Mouse (Mus musculus): ENCODE results near the gene Dst.

Dst gene

DNA sequence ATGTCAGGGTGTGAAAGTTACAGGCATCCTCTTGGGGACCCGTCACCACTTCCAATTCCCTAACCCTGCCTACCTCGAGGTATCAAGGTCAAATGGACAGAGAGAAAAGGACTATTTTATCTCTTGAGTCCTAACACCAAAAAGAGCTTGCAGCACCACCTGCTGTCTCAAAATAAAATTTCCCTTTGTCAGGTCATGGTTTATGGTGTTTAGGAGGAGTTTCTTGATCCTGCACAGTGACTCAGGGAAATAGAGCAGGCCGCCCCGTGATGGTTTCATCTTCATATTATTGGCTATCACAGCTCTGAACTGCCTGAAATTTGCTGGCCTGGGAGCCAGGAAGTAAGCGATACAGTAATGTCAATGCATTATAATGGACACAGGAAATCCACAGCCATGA lies 56.6 kb downstream of the Dst start:
- in situ Hi-C loops (cut with MboI; ENCODE audit: low pct_unique_long_range_greater_than_20kb in 1 of 2, low sequenced_read_pairs in 2 of 2, unreplicated experiment in 1 of 2): loop anchor here in 1 of 2 experiments (5.0 kb wide), 1 partner anchor 72 kb away; no protein-coding TSS in a partner anchor

DNA sequence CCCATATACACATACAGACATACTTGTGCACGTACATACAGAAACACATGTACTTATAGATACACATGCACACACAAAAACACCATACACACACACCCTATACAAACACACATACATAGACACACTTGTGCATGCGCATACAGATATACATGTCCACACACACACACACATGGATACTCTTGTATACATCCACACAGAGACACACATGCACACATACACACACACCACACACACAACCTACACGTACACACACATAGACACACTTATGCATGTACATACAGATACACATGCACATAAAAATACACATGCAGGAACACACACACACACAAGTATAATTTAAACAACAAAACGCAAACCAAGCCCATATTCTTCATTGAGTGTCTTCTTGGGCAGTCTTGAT lies 57.8 kb downstream of the Dst start:
- in situ Hi-C loops (cut with MboI; ENCODE audit: low pct_unique_long_range_greater_than_20kb in 1 of 2, low sequenced_read_pairs in 2 of 2, unreplicated experiment in 1 of 2): no loop called here

DNA sequence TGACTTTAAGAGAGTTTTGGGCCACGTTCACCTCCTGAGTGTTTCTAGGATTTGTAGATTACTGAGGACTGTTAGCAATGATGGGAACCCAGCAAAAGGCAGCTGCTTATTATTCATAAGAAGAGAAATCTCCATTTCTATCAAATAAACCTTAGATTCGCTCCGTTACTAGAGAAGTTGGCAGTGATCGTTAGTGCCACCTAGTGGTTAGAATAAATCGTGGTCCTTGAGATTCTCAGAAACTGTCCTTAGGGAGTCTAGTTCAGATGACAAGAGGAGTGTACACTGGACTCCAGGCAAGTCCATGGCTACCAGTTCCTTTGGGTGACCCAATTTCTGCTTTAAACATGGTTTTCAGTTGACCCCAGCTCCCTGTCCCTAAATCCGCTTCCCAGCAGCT lies 58.3 kb downstream of the Dst start:
- in situ Hi-C loops (cut with MboI; ENCODE audit: low pct_unique_long_range_greater_than_20kb in 1 of 2, low sequenced_read_pairs in 2 of 2, unreplicated experiment in 1 of 2): no loop called here

DNA sequence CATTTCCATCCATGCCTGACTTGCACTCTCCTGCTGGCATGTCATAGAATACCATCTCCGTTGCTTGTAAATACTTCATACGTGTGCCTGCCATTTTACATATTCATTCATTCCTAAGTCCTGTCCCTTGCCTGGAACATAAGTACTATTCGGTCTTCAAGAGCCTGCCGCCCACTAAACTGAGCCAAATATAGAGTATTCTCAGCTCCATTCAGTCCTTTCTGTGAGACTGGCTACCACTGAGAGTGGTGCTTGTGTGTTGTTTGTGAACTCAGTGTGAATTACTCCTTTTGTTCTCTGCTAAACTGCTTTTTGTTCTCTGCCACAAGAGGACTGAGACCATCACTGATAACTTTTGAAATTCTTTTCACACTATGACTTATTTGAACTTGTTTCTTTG lies 59.2 kb downstream of the Dst start:
- in situ Hi-C loops (cut with MboI; ENCODE audit: low pct_unique_long_range_greater_than_20kb in 1 of 2, low sequenced_read_pairs in 2 of 2, unreplicated experiment in 1 of 2): no loop called here

DNA sequence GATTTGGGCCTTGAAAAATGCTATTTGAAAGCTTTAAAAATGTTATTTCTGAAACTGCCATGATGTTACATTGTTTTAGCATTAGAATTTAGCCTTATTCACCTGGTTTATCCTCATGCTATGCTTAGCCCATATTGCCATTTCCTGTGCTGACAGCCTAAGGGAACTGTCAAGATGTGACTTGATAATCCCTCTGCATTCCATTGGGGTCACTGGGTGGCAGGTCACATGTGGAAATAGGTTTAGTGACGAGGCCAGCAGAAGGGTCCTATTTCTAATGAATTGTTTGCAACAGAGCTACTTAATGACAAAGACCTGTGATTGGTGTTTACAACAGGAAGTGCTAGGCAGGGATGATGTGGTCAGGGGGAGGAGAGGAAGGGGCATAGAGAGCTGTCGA lies 61.9 kb downstream of the Dst start:
- in situ Hi-C loops (cut with MboI; ENCODE audit: low pct_unique_long_range_greater_than_20kb in 1 of 2, low sequenced_read_pairs in 2 of 2, unreplicated experiment in 1 of 2): no loop called here

DNA sequence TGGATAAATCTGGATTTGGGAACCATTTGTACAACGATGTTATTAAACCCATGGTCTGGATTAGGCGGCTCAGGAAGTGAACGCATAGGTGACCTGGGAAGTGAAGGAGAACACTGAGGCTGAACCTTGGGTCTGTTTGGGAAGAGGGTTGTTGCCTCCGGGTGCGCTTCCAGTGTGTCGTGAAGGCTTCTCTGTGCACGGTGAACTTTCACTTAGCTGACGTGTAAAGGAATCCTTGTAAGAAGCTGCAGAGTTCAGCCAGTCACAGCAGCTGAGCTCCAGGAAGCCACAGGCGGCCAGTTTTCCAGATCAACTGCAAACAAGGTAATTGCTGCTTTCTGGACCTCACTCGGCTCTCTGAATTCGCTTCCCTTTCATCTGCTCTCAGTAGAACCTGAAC lies 66.4 kb downstream of the Dst start:
- in situ Hi-C loops (cut with MboI; ENCODE audit: low pct_unique_long_range_greater_than_20kb in 1 of 2, low sequenced_read_pairs in 2 of 2, unreplicated experiment in 1 of 2): no loop called here

DNA sequence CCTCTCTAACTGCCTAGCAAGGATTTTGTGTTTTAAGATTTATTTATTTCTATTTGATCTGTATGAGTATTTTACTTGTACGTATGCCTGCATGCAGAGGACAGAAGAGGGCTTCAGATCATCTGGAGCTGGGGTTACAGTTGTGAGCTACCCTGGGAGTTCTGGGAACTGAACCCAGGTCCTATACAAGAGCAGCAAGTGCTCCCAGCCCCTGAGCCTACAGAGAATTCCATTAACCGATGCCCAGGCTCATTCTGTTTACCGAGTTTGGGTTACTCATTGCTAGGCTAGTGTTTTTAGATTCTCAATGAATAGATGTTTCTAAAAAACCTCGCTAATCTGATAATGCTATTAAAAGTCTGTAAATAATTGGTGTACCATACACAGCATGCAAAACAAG lies 67.3 kb downstream of the Dst start:
- in situ Hi-C loops (cut with MboI; ENCODE audit: low pct_unique_long_range_greater_than_20kb in 1 of 2, low sequenced_read_pairs in 2 of 2, unreplicated experiment in 1 of 2): no loop called here

DNA sequence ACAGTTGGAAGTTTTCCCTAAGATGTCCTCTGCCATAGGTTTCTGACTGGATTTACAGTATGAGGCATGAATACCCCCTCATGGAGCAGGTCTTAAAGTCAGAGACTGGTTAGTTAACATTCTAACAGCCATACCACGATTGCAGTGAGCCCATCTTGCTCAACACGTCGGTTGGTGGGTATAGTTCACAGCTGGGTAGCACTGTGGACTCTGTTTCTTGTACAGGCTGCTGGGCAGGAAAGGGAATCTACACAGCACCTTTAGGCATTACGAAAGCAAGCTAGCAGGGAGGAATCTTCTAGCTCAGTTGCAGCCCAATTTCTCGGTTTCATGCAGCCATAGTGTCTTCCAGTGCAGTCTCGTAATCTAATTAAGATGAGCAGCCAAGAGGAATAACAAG lies 69.8 kb downstream of the Dst start:
- in situ Hi-C loops (cut with MboI; ENCODE audit: low pct_unique_long_range_greater_than_20kb in 1 of 2, low sequenced_read_pairs in 2 of 2, unreplicated experiment in 1 of 2): no loop called here

DNA sequence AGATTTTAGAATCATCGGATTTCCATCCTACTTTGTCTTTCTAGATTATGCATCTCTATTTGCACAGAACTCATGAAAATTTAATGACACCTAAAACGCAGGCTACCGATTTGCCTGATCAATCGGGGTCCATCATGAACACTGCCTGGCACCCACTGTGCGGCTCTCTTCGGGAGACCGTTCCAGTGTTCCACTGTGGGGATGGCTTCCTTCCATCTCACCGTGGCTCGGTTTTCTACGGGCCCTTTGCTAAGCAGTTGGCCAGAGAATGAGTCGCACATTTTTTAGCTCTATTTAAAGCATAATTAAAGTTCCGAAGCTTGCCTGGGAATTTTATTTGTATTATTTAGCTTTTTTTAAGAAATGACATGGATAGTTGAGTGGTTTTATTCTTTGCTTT lies 72.4 kb downstream of the Dst start:
- in situ Hi-C loops (cut with MboI; ENCODE audit: low pct_unique_long_range_greater_than_20kb in 1 of 2, low sequenced_read_pairs in 2 of 2, unreplicated experiment in 1 of 2): no loop called here

DNA sequence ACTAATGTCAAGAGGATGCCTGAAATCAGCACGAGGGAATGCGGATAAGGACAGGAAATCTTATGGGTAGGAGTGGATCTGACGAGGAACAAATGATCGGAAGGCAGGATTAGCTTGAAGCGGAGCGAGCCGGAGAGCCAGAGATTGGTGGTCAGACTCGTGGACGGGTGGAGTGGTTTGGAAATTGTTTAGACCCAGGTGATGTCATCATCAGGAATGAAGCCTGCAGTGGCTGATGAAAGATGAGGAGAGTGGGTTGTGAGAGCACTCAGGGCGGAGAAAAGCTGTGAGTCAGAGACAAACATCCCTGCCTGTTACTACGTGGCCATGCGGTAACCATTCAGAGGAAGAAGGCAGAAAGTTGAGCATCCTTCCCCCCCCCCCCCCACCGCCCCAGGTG lies 81.6 kb downstream of the Dst start:
- in situ Hi-C loops (cut with MboI; ENCODE audit: low pct_unique_long_range_greater_than_20kb in 1 of 2, low sequenced_read_pairs in 2 of 2, unreplicated experiment in 1 of 2): no loop called here

DNA sequence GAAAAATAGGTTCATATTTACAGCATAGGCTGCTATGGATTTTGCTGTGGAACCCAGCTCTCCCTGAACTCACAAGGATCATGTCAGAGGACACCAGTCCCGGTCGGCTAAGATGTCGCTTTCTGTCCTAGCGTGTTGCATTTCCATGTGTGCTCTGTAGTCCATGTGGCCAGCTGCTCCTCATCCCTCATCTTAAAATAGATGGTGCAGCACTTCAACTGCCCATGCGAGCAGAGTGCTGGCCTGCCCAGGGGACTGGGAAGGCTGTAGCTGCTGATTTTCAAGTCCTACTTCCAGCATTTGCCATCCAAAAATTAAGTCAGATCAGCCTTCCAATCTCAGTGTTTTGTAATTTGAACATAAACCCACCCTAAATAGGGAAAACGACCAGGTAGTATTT lies 83.0 kb downstream of the Dst start:
- in situ Hi-C loops (cut with MboI; ENCODE audit: low pct_unique_long_range_greater_than_20kb in 1 of 2, low sequenced_read_pairs in 2 of 2, unreplicated experiment in 1 of 2): no loop called here

DNA sequence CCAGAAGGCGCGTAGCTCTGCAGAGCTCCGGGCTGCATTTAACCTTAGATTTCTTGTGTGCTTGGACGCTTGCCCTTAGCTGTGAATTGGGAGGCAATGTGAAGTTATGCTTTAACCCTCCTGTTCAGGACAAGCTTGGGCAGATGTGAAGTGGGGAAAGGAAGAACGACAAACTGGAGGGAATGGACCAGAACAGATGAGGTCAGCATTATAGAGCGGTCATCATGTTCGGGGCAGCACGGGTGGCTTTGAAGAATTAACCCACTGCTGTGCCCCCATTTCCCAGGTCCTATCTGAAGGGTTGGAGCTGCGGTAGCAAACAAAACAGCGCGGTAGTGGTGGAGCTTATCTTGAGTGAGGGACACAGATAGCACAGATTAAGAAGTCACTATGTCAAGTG lies 84.8 kb downstream of the Dst start:
- in situ Hi-C loops (cut with MboI; ENCODE audit: low pct_unique_long_range_greater_than_20kb in 1 of 2, low sequenced_read_pairs in 2 of 2, unreplicated experiment in 1 of 2): no loop called here

DNA sequence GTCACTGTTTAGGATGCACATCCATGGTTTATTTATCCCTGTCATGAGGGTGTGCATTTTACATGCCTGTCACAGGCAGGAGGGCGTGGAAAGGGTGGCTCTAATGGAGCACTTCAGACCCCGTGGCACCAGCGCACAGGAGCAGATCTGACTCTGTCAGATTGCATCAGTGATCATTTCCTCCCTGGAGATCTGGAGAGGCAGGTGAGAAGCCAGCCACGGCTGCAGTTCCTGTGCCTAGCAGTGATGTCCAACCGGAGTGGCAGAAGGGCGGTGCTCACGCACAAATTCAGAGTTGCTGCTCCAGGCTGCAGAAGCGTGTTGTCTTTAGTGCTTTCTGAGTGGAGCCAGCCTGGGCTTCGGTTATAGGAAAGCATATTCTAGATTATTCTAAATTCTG lies 86.2 kb downstream of the Dst start:
- in situ Hi-C loops (cut with MboI; ENCODE audit: low pct_unique_long_range_greater_than_20kb in 1 of 2, low sequenced_read_pairs in 2 of 2, unreplicated experiment in 1 of 2): no loop called here

DNA sequence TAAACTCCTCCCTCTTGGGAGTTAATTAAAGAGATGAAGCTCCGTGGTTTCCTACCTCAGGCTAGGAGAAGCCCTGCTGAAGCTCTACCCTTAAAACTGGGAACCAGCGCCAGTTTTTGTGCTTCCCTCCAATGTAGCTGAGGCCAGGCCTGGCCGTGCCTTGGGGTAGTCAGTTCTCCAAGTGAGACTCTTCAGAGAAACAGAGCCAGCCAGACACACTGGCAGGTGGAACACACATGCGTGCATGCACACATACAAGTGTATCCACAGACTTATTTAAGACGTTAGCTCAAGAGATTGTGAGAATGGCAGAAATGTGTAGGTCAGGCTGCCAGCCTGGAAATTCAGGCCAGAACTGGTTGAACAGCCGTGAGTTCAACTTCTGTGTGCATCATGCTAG lies 87.4 kb downstream of the Dst start:
- in situ Hi-C loops (cut with MboI; ENCODE audit: low pct_unique_long_range_greater_than_20kb in 1 of 2, low sequenced_read_pairs in 2 of 2, unreplicated experiment in 1 of 2): no loop called here

DNA sequence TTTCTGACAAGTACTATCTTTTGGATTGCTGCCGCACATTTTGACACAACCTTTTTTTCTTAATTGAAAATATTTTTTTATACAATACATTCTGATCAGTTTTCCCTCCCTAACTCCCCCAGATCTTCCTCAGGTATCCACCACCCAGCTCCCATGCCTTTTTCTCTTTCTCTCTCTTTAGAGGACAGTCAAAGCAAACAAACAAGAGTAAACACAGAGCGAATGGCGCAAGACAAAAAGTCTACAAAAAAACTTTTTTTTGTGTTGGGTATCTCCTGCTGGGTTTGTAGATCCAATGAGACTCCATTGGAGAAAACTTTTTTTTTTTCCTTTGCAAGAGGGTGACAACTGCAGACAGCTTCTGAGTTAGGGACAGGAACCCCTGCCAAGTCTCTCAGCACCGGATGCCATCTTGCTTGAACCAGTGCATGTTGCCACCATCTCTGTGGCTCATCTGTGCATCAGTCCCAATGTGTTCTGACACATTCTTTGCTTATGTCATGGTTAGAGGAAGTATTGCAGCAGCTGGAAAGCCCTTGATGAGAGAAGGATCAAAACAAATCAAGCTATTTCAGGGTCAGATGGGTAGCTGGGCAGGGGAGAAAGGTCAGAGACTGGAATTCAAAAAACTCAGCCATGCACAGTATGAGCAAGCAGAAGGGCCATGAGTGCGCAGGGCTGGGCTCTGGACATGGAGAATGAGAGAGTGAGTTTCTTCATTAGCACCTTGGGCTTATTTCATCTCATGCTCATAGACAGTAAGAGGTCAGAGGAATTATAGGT lies 88.3 kb downstream of the Dst start:
- in situ Hi-C loops (cut with MboI; ENCODE audit: low pct_unique_long_range_greater_than_20kb in 1 of 2, low sequenced_read_pairs in 2 of 2, unreplicated experiment in 1 of 2): no loop called here

DNA sequence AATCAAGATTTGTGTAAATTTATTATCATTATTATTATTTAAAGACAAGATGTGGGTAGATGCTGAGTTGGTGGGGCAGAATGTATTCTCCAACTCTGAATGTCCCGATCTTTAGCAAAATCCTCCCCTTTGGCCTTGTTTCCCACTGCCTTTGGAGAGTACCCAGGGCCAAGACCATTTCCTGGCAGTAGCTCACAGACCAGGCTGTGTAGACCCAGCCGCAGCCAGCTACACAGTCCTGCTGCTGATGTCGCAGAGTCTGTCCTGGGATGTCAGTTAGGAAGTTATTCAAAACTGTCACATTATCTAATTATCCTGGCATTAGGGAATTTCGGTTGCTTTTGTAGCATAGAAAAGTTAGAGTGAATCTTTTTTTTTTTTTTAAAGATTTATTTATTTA lies 94.3 kb downstream of the Dst start:
- in situ Hi-C loops (cut with MboI; ENCODE audit: low pct_unique_long_range_greater_than_20kb in 1 of 2, low sequenced_read_pairs in 2 of 2, unreplicated experiment in 1 of 2): loop anchor here (10.0 kb wide), 1 partner anchor 162 kb away; no protein-coding TSS in a partner anchor

DNA sequence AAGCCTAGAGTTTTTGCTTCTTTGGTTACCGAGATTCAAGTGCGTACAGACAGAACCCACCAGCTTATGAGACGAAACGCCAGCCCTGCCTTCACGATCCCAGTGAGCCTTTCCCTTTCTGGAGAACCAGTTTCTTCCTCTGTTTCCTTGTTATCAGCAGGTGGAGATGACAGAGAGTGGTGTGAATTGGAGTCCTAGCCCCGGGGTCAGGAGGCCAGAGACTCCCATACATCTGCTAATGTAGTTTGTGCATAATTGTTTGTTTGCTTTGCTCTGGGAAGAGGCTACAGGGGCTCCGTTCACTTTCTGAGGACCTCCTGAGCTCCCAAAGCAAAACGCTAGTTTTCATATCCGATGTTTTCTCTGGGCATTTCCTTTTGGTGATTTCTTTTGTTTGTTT lies 94.9 kb downstream of the Dst start:
- in situ Hi-C loops (cut with MboI; ENCODE audit: low pct_unique_long_range_greater_than_20kb in 1 of 2, low sequenced_read_pairs in 2 of 2, unreplicated experiment in 1 of 2): loop anchor here (10.0 kb wide), 1 partner anchor 162 kb away; no protein-coding TSS in a partner anchor

DNA sequence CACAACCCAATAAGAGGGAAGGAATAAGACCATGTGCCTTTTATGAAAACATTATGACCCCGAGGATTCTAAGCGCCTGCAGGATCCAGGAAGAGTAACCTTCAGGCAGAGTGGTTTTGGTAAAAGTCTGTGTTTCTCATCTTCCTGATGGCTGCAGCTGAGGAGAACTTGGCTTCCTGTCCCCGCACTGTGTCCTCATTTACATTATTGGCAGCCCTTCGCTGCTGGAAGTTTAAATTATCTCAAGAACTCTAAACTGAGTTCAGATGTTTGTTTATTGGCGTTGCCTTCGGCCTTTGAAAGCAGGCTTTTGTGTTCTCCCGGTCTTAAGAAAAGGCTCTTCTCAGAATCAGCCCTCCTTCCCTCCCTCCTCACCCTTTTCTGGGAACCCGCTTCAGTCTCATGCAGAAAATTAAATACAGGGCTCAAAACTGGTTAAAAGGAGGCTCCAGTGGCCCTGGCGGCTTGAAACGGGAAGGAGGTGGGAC lies 97.3 kb downstream of the Dst start:
- in situ Hi-C loops (cut with MboI; ENCODE audit: low pct_unique_long_range_greater_than_20kb in 1 of 2, low sequenced_read_pairs in 2 of 2, unreplicated experiment in 1 of 2): loop anchor here (10.0 kb wide), 1 partner anchor 160 kb away; no protein-coding TSS in a partner anchor

DNA sequence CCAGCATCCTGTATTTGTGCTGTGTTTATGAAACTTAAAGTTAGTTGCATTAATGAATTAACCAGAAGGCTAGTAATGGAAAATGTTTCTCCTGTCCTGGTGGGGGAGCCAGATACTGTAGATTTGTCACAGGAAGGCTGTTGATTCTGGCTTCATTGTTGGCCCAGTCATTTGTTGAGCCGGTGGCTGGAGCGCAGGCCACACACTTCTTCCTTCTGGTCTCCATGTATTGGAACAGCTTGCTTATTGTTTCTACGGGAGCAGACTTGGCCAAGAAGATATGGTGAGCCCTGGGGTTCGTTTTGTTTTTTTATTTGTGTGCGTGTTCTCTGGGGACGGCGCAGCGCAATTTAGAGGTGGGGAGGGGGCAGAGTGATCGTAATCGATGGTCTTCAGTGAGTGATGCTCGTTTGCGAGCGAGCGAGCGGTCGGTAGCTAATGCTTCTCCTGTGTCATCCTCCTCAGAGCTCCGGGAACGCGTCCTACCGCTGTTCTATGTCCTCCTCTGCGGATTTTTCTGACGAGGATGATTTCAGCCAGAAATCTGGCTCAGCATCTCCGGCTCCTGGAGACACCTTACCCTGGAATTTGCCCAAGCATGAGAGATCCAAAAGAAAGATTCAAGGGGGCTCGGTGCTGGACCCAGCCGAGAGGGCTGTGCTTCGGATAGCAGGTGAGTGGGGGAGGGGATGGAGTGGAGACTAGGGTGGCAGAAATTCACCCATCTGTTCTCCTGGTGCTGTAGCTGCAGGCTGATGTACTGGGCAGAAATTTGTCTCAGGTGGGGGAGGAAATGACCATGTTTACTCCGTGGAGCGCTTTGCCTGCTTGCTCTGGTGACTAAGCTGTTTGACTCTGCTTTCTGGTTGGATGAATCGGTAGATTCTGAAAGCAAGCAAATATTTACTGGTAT lies 98.0 kb downstream of the Dst start:
- in situ Hi-C loops (cut with MboI; ENCODE audit: low pct_unique_long_range_greater_than_20kb in 1 of 2, low sequenced_read_pairs in 2 of 2, unreplicated experiment in 1 of 2): loop anchor here (10.0 kb wide), 1 partner anchor 159 kb away; no protein-coding TSS in a partner anchor

Measured in mouse embryonic stem cell (cell line).